Mouse (Mus musculus): Measurements from ENCODE around the gene Ralgapb.
"Not testable (repeated sequence)": the region's sequence is repeated elsewhere in the genome, so short reads cannot be mapped to it uniquely, and the experiment has no call there.

The Ralgapb gene

GRCm38 (mm10) chr2:158409595-158410021, at the start of gene Ralgapb:
Gene Ralgapb, plus strand, starts transcription at chr2:158409848.
- peak; percentile 97 for DNase-seq (ENCODE audit: low spot score)

DNA sequence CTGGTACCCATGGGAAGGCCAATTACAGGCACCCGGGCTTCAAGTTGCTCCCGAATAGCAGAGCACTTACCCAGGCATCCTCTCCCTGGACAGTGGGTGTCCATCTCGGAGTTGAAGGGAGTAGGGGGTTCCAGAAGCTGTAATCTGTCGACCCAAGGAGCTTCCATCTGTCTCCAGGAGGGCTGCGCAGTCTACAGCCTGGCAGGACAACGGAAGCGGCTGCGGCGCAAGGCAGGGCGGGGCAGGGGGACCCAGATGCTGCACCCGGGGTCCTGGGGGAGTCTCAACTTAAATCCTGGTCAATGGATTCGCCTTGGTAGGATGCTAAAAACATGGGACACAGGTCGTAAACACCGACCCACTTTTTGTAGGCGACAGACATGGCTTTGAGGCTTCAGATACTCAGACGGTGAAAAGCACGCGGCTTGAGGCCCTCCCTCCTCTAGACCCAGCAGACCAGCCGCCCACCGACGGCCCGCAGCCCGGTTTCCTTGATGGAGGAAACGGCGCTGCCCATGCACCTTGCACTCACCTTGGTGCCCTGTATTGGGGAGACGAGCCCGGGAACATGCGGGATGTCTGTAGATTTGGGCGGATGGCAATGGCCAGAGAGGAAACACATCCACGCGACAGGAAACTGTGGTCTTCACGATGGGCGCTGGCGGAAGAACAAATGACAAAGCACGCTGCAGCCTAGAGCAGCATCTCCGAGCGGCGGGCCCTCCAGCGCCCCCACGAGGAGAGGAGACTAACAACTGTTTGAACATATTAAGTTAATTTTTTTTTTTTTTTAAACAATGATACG, 48.6 kb upstream of the Ralgapb start:
- peak; percentile 49 for DNase-seq (ENCODE audit: low spot score)

- no peak for DNase-seq (ENCODE audit: low spot score)
These were observed 47.8 kb upstream of the Ralgapb start for GRCm38 (mm10) chr2:158361678-158362320.

DNA sequence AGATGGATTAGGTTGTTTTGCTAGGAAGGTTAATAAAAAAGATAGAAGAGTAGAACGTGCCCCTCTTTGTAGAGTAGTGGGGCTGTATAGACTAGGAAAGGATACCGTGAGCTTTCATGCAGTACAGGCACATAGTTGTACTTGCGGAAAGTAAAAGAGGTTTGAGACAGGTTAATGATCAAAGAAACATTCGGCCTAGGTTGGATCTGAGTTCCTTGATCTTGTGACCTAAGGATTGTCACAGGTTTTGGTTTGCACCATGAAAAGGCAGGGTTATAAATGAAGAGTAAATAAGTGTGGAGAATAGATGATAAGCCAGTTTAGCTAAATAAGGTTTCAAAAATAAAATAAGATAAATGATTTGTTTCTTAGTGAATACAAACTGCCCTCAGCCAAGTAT, 45.5 kb upstream of the Ralgapb start:
- DNase-seq (ENCODE audit: low spot score) = no peak

DNA sequence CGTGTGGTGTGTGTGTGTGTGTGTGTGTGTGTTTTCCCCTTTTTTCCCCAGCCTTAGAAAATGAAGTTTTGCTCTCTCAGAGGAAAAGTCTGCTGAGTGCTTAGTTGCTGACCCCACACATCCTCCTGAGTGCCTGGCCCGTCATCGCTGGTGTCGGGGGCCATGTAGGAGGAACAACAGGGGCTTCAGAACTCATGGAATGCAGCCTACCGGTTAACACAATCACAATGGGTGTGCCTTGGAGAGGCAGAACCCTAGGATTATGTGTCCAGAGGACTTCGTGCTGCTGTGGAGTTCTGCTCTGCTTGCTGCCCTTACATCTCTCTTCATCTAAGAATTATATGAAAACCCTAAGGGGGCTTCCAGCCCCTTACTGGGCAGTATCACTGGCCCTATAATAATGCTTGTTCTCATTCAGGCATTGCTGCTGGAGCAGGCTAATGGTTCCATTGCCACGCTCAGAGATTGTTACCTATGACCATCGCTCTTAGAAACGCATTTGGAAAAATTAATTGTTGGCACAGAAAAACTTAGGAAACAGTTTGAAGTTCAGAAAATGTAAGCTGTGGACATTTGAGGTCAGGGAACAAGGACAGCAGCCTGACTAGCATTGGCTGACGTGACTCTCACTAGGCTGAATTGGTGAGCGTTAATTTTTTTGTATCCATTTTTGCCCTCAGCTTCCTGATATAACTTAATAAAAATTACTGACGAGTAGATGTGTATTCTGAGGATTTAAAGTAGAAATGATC, 44.4 kb upstream of the Ralgapb start:
- DNase-seq (ENCODE audit: low spot score) = no peak

DNA sequence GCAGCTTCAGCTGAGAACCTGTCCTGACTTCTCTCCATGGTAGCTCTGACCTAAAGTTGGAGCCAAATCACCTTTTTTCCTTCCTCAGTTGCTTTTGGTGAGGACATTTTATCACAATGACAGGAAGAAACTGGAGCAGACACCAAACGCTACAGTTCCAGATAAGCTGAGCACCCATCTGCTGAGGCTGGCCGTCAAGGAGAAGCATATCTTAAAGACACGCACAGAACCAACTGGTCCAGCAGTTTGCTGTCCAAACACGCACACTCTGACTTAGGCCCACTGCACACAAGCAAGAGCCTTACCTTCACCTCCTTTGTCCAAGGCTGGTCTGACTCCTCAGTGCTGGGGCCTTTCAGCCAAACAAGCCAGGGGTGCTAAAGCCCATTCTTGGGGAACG, 42.0 kb upstream of the Ralgapb start:
- DNase-seq (ENCODE audit: low spot score) = no peak

- DNase-seq (ENCODE audit: low spot score) = no peak
These were observed 41.3 kb upstream of the Ralgapb start for GRCm38 (mm10) chr2:158368313-158368712.

DNA sequence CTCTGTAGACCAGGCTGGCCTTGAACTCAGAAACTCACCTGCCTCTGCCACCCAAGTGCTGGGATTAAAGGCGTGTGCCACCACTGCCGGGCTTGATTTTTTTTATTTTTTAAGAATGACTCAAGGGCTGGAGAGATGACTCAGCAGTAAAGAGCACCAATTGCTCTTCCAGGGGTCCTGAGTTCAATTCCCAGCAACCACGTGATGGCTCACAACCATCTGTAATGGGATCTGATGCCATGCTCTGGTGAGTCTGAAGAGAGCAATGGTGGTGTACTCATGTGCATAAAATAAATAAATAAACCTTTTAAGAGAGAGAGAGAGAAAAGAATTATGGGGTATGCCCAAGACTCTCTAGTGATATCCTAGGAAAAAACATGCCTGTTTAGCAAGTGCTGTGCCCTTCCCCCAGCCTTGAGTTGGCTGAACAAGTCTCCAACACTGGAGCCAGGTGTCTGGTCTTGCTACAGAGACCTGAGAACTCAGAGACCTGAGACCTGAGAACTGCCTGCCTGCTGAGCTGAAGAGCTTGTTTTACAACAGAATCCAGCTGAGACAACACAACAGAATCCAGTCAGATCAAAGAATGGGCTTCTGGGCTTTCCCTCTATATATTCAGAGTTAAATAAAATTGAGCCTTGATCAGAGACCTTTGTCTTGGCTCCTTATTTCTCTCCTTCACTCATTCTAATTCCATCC, 40.0 kb upstream of the Ralgapb start:
- DNase-seq (ENCODE audit: low spot score) = no peak

GRCm38 (mm10) chr2:158370173-158370550, 39.5 kb upstream of the Ralgapb start:
- no peak for DNase-seq (ENCODE audit: low spot score)

DNA sequence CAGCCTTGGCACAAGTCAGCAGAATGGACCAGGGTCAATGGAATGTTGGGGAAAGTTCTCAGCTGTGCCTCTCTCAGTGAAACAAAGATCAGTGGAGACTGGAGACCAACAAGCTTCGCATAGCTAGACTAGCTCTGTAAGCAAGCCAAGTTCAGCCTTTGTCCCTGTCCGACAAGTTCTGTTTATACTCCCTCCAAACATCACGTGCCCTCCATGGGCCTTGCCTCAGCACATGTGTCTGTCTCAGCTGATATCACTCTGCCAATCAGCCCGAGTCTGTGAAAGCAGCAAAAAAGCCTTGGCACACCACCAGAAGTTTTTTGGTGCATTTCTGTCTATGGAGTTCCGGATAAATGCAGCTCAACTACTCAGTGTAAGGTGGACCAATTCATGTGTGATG, 36.6 kb upstream of the Ralgapb start:
- DNase-seq (ENCODE audit: low spot score) = no peak

GRCm38 (mm10) chr2:158373516-158373915, 36.1 kb upstream of the Ralgapb start:
- no peak for DNase-seq (ENCODE audit: low spot score)

DNA sequence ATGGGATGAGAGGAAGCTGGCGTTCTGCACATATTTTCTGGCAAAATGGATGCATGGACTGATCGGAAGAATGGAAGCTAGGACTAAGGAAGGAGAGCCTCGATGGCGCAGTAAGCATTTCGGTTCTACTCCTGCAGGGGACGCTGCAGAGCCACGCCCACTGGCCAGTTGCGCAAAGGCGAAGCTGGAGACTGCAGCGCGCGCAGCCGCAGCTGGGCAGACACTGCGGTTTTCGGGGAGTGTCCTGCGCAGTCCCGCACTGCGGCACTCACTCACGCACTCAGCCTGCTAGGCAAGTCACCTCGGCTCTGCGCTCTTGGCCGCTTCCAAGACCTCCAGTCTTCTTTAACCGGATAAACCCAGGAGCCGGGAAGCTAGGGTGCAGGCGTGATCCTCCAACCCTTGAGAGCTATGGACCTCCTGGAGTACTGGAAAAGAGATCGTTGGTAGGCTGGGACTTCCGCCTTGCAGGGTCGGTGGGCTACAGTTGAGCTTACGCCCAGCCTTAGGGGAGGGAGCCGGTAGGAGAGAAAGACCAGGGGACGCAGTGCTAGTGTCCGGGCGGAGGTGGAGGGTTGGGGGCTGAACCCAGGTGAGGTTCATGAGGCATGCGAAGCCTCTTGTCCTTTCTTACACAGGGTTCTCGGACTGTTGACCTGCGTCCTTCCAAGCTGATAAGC, 34.1 kb upstream of the Ralgapb start, which contains the start of gene Snhg11:
Snhg11 (plus strand) TSS at position 196 of the 680 bp plus-strand sequence.
- no peak for DNase-seq (ENCODE audit: low spot score)

DNA sequence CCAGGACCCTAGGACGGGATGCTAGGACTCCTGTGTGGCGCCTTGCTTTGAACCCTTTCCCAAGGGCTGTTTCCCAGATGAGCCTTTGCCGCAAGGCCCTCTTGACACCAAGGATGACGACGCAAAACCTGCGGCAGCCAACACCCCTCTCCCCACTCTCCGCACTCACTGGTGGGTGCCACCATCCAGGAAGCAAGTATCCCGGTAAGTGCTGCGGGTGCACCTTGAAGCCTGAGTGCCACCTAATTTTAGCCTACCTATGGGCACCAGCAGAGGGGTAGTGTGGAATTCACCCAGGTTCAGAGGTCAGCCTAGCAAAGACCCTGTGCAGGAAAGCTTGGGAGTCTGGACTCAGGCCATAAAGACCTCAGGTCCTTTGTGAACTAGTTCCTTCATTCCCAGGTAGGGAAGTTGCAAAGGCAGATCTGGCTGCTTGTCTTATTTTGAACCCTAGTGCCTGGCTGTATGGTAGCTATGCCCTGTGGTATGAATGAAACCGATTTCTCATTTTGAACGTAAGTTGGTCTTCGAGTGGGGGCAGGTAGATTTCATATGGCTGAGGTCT, 33.4 kb upstream of the Ralgapb start:
- no peak for DNase-seq (ENCODE audit: low spot score)

DNA sequence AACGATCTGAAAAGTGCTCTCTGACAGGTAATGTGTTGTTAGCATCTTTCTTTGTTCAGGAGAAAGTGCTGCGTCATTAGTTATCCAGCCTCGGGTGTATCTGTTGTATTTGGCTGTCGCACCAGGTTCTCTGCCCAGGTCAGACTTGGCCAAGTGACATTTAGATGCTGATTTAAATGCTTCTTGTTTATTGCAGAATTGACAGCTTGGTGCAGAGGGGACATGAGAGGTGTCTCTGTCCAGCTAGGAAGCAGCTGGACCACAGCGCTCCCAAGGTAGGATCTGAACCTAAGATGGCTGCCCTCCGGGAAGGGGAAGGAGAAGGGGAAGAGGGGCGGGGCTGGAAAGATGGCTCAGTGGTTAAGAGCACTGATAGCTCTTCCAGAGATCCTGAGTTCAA, 32.9 kb upstream of the Ralgapb start:
- DNase-seq (ENCODE audit: low spot score) = no peak

DNA sequence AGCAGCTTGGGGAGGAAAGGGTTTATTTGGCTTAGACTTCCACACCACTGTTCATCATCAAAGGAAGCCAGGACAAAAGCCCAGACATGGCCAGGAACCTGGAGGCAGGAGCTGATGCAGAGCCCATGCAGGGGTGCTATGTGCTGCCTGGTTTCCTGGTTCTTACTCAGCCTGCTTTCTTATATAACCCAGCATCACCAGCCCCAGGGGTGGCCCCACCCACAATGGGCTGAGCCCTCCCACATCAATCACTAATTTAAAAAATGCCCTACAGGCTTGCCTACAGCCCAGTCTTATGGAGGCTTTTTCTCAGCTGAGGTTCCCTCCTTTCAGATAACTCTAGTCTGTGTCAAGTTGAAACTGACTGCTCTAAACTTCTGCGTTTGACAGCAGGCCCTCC, 31.8 kb upstream of the Ralgapb start:
- no peak for DNase-seq (ENCODE audit: low spot score)

- no peak for DNase-seq (ENCODE audit: low spot score)
These were observed 30.1 kb upstream of the Ralgapb start for GRCm38 (mm10) chr2:158379354-158380078.

DNA sequence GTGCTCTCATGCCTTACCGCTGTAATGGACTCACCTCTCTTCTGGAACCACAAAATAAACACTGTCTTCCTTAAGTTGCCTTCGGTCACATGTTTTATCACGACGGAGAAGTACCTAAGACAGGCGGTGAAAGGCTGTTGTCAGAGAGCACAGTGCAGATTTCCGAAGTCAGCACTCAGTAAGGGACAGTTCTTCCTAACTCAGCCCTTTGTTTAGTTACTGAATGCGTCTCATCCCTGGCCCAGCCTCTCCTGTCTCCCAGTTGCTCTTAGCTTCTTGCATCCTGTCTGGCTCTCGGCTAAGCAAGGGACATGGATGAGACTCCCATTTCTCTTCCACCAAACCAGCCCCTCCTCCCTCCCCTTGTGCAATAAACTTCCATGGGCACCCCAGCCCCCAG, 23.6 kb upstream of the Ralgapb start:
- DNase-seq (ENCODE audit: low spot score) = no peak

GRCm38 (mm10) chr2:158389421-158389820, 20.2 kb upstream of the Ralgapb start:
- no peak for DNase-seq (ENCODE audit: low spot score)

DNA sequence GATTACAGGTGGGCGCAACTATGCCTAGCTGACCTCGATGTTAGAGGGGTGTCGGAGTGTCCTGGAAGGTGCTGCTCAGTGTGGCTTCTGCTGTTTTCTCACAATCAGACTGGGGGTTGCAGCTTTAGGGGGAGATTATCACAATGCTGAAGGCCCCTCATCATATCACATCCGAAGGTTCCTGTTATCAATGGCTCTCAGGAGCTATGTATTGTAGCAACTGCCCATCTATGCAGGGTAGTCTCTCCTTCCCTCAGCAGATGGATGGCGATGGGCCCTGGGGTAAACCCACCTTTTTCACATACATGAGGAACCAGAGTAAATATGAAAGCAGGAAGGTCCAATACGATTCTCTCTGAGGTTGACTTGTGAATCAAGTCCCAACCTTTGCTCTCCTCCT, 13.3 kb upstream of the Ralgapb start:
- no peak for DNase-seq (ENCODE audit: low spot score)

- not testable (repeated sequence) for DNase-seq (ENCODE audit: low spot score)
These were observed 12.5 kb upstream of the Ralgapb start for GRCm38 (mm10) chr2:158397140-158397539.

- DNase-seq (ENCODE audit: low spot score) = no peak
These were observed 6.7 kb upstream of the Ralgapb start for GRCm38 (mm10) chr2:158402915-158403314.

Measured in urinary bladder, postnatal 10 days (tissue).